Mouse (Mus musculus) liver, embryonic 13.5 days (tissue): ENCODE measurements around the gene Dpp8. TPM values are rescaled to one million over a fixed set of nuclear protein-coding genes. Genes with fewer than 3 reads are reported as not detected.
A peak's percentile ranks its signal among the peaks of the same experiment; 100 is the strongest.
"Not testable (repeated sequence)": the region's sequence is repeated elsewhere in the genome, so short reads cannot be mapped to it uniquely, and the experiment has no call there.

ENCODE experiments used
- ATAC-seq: fragments of 200-750 bp; cut with Nextera tagmentation; 2 replicates; pipeline ENCODE4 v1.8.0; 2017; ENCODE audit warnings: low read depth, mild to moderate bottlenecking, moderate number of reproducible peaks, moderate library complexity
- DNase-seq: peaks from one replicate; pipeline ENCODE4 v3.0.0; 2022
- H3K27ac ChIP-seq: fragments of 300-500 bp; sonication (generic); 2 replicates; pipeline ENCODE4 v1.5.1; 2015; ENCODE audit warnings: moderate library complexity, mild to moderate bottlenecking, inconsistent platforms
- H3K27me3 ChIP-seq: fragments of 300-500 bp; sonication (generic); 2 replicates; pipeline ENCODE4 v1.6.1; 2015; ENCODE audit warnings: mild to moderate bottlenecking, inconsistent platforms
- H3K36me3 ChIP-seq: fragments of 300-500 bp; sonication (generic); 2 replicates; pipeline ENCODE4 v1.6.1; 2015; ENCODE audit warnings: mild to moderate bottlenecking, inconsistent platforms
- H3K4me1 ChIP-seq: fragments of 300-500 bp; sonication (generic); replicated peaks from 2 replicates; pipeline ENCODE4 v1.6.1; 2015; ENCODE audit warnings: inconsistent platforms
- H3K4me2 ChIP-seq: fragments of 300-500 bp; sonication (generic); 2 replicates; pipeline ENCODE4 v1.6.1; 2015; ENCODE audit warnings: inconsistent platforms, mild to moderate bottlenecking, moderate library complexity
- H3K4me3 ChIP-seq: fragments of 300-500 bp; sonication (generic); replicated peaks from 2 replicates; pipeline ENCODE4 v1.5.1; 2015; ENCODE audit warnings: mild to moderate bottlenecking, inconsistent platforms
- H3K9ac ChIP-seq: fragments of 300-500 bp; sonication (generic); 2 replicates; pipeline ENCODE4 v1.6.1; 2015; ENCODE audit warnings: mild to moderate bottlenecking, inconsistent platforms
- H3K9me3 ChIP-seq: fragments of 300-500 bp; sonication (generic); replicated peaks from 2 replicates; pipeline ENCODE4 v1.6.1; 2016; ENCODE audit warnings: inconsistent platforms
- WGBS: fragments of 180-500 bp; shearing (Covaris S2); methylation state at CpG from one replicate; pipeline ENCODE4 v1.1.7; 2015; ENCODE audit not compliant: insufficient replicate concordance; 5-methylcytosine and 5-hydroxymethylcytosine counted together
- polyA plus RNA-seq: library from polyadenylated mRNA; unstranded; fragments of >200 nt; fragmentation: Nextera tagmentation; extraction: Ambion mirVana; gene quantifications from 2 replicates; pipeline ENCODE4 v1.2.1, GENCODE M21; 2015

The Dpp8 gene
- 16.3 and 21.2 TPM in 2 replicates for polyA plus RNA-seq

- H3K36me3 ChIP-seq, result peaks cover 21% of the 10 kb centered on the region
- H3K4me3 ChIP-seq, result peak within 1 kb of the TSS; percentile 100
- ATAC-seq, result peak; percentile 92
- H3K9me3 ChIP-seq, result no peaks in the 10 kb centered on the region
- peak within 1 kb of the TSS; percentile 88 for H3K4me2 ChIP-seq
- H3K9ac ChIP-seq, result peak within 1 kb of the TSS; percentile 99
- peak; percentile 92 for DNase-seq
- H3K27me3 ChIP-seq, result no peaks in the 10 kb centered on the region
- H3K27ac ChIP-seq, result peak within 1 kb of the TSS; percentile 95
- WGBS, result under 1% methylated on average over 79 of the region's 85 CpGs
- peaks cover 36% of the 10 kb centered on the region for H3K4me1 ChIP-seq
These were observed at the start of gene Dpp8 for GRCm38 (mm10) chr9:65032269-65033108. Dpp8 (plus strand) TSS chr9:65032414.

DNA sequence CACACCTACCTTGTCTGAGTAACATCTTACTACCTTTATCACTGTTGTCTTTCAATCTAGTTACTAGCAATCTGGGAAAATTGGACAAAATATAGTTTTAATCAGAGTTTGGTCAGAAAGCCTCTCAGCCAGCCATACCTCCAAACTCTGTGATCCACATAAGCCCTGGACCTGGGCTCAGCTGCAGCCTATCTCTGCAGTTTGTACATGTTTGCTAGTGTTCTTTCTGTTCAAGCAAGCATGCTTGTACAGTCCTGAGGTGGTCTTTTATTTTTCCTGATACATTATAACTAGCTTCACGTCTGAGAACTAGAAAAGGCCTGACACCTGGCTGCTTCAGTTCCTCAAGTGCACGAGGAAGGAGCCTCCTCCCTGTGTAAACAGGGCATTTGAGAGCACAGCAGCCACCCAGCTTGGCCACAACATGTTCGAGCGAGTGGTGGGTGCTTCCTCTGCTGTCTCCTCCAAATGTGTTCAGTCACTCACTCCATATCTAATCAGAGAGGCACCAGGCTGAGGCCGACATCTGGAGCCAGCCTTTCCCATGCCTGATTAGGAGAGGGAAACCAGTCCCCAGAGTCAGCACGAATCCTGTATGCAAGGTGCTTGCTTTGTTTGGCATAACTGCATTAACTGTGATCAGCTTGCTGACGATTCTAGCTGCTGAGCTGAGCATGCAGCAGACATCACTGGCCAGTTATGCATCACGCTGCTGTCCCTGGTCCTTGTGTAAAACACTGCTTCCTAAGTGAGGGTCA, 47.0 kb upstream of the Dpp8 start:
- Histone ChIP-seq H3K4me1 (peaks cover 41% of the 10 kb centered on the region), H3K36me3 (peaks cover 92% of the 10 kb centered on the region), H3K27me3 (no peaks in the 10 kb centered on the region), H3K4me3 (no peak overlapping the region; the same call in 1 of the 2 replicates), H3K27ac (peak overlapping the region; percentile 85), H3K9me3 (no peaks in the 10 kb centered on the region), H3K9ac (peak overlapping the region; percentile 52), H3K4me2 (peak overlapping the region; percentile 46)
- DNase-seq (peak; percentile 75), ATAC-seq (peak; percentile 97)
- WGBS, result 26% methylated on average over 8 of the region's 8 CpGs

DNA sequence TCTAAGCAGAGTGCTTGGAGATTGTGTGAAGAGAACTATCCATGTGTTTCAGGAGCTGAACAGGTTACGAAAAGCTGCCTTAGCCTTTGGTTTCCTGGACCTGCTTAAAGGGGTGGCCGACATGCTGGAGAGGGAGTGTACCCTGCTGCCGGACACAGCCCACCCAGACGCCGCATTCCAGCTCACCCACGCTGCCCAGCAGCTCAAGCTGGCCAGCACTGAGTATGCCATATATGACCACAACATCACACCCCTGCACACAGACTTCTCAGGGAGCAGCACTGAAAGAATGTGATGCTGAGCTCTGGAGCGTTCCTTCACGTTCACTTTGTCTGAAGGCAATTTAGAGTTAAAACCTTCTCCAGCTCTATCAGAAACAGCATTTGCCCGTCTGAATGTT, 46.4 kb upstream of the Dpp8 start:
- Histone ChIP-seq H3K9ac (peak overlapping the region; percentile 8; the same call in 1 of the 2 replicates), H3K4me3 (no peak overlapping the region; the same call in 1 of the 2 replicates), H3K27me3 (no peaks in the 10 kb centered on the region), H3K4me1 (peaks cover 41% of the 10 kb centered on the region), H3K4me2 (peak overlapping the region; percentile 46), H3K36me3 (peaks cover 92% of the 10 kb centered on the region), H3K27ac (peak overlapping the region; percentile 85), H3K9me3 (no peaks in the 10 kb centered on the region)
- WGBS, result 81% methylated on average over 9 of the region's 9 CpGs
- ATAC-seq (no peak), DNase-seq (no peak)

GRCm38 (mm10) chr9:64987651-64988050, 44.6 kb upstream of the Dpp8 start:
- H3K36me3 ChIP-seq, result peaks cover 85% of the 10 kb centered on the region
- DNase-seq (no peak), ATAC-seq (no peak)

GRCm38 (mm10) chr9:64988443-64988842, 43.8 kb upstream of the Dpp8 start:
- peak; percentile 19; the same call in 1 of the 2 replicates for ATAC-seq
- H3K4me2 ChIP-seq, result no peak overlapping the region
- H3K27me3 ChIP-seq, result no peaks in the 10 kb centered on the region
- DNase-seq, result no peak
- no peak overlapping the region for H3K27ac ChIP-seq
- H3K4me1 ChIP-seq, result peaks cover 38% of the 10 kb centered on the region
- peaks cover 85% of the 10 kb centered on the region for H3K36me3 ChIP-seq
- no peak overlapping the region for H3K4me3 ChIP-seq
- no peaks in the 10 kb centered on the region for H3K9me3 ChIP-seq
- 61% methylated on average over 6 of the region's 6 CpGs for WGBS
- H3K9ac ChIP-seq, result no peak overlapping the region

More at GRCm38 (mm10) chr9:64987651-64988050, 44.6 kb upstream of the Dpp8 start:
- H3K9me3 ChIP-seq, result no peaks in the 10 kb centered on the region
- H3K27ac ChIP-seq, result no peak overlapping the region
- H3K9ac ChIP-seq, result no peak overlapping the region
- H3K27me3 ChIP-seq, result no peaks in the 10 kb centered on the region
- peaks cover 41% of the 10 kb centered on the region for H3K4me1 ChIP-seq
- H3K4me3 ChIP-seq, result no peak overlapping the region
- no peak overlapping the region for H3K4me2 ChIP-seq
- WGBS, result 88% methylated on average over 2 of the region's 2 CpGs

- DNase-seq, result no peak
- no peak for ATAC-seq
- Histone ChIP-seq H3K36me3 (peaks cover 82% of the 10 kb centered on the region), H3K27ac (no peak overlapping the region), H3K4me3 (no peak overlapping the region), H3K9ac (no peak overlapping the region), H3K4me1 (peaks cover 24% of the 10 kb centered on the region), H3K9me3 (no peaks in the 10 kb centered on the region), H3K27me3 (no peaks in the 10 kb centered on the region), H3K4me2 (no peak overlapping the region)
- 80% methylated on average over 7 of the region's 7 CpGs for WGBS
These were observed 41.9 kb upstream of the Dpp8 start for GRCm38 (mm10) chr9:64990291-64990690.

- not testable (repeated sequence) for H3K27ac ChIP-seq, H3K9me3 ChIP-seq, H3K4me2 ChIP-seq, H3K27me3 ChIP-seq, ATAC-seq, H3K9ac ChIP-seq, H3K4me1 ChIP-seq, DNase-seq, H3K4me3 ChIP-seq
- 86% methylated on average over 1 of the region's 1 CpGs for WGBS
- H3K36me3 ChIP-seq, result peaks cover 74% of the 10 kb centered on the region
These were observed 36.8 kb upstream of the Dpp8 start for GRCm38 (mm10) chr9:64995464-64995863.

- Histone ChIP-seq H3K4me2 (no peak overlapping the region), H3K27ac (no peak overlapping the region), H3K9ac (no peak overlapping the region), H3K27me3 (no peaks in the 10 kb centered on the region), H3K4me1 (0 out of 2 replicates have a peak, but pooled peaks cover 2% of the 10 kb centered on the region), H3K4me3 (no peak overlapping the region), H3K9me3 (no peaks in the 10 kb centered on the region), H3K36me3 (peaks cover 79% of the 10 kb centered on the region)
- 67% methylated on average over 4 of the region's 4 CpGs for WGBS
- no peak for DNase-seq
- ATAC-seq, result no peak
These were observed 30.7 kb upstream of the Dpp8 start for GRCm38 (mm10) chr9:65001481-65001880.

DNA sequence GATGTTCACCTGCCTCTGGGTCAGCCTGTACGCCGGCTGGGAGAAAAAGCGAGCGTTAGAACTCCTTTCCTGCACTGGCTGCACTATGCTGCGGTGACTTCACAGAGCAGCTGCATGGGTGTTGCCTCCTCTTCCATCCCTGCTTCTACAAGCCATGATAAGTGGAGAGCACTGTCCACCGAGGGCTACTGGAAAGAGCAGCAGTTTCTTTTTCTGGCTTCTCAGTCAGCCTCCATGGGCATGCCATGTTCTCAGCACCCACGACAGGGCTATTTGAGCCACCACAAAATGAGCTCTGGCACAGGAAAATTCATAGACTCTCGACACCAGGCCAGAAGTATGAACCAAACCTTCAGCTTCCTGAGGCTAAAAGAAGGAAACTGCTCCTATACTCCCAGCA, 26.5 kb upstream of the Dpp8 start:
- H3K27ac ChIP-seq, result no peak overlapping the region
- WGBS, result 88% methylated on average over 8 of the region's 8 CpGs
- no peaks in the 10 kb centered on the region for H3K9me3 ChIP-seq
- no peak overlapping the region for H3K4me2 ChIP-seq
- ATAC-seq (no peak), DNase-seq (no peak)
- peaks cover 73% of the 10 kb centered on the region for H3K36me3 ChIP-seq
- H3K9ac ChIP-seq, result no peak overlapping the region
- no peaks in the 10 kb centered on the region for H3K27me3 ChIP-seq
- no peak overlapping the region for H3K4me3 ChIP-seq
- H3K4me1 ChIP-seq, result peaks cover 10% of the 10 kb centered on the region; the same call in 1 of the 2 replicates

DNA sequence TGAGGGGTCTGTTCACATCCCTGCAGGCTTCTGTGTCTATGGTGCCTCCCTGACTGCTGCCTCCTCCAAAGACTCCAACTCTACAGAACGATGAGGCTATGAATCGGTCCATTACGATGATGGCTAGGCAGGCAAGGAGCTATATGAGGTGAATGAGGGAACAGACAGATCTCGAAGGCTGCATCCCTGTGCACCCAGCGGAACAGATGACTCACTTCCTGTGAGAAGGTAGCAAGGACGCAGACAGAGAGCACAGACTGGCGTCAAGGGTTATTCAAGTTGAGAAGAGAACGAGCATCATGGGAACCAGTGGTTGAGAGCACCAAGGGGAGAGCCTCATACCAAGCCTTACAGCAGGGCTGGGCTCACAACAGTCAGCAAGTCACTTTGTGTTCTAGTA, 21.6 kb upstream of the Dpp8 start:
- Histone ChIP-seq H3K9me3 (no peaks in the 10 kb centered on the region), H3K9ac (no peak overlapping the region), H3K27ac (no peak overlapping the region), H3K4me1 (peaks cover 28% of the 10 kb centered on the region), H3K36me3 (peaks cover 37% of the 10 kb centered on the region), H3K4me3 (no peak overlapping the region), H3K4me2 (no peak overlapping the region), H3K27me3 (no peaks in the 10 kb centered on the region)
- no peak for ATAC-seq
- WGBS, result 72% methylated on average over 8 of the region's 8 CpGs
- no peak for DNase-seq

GRCm38 (mm10) chr9:65011304-65011703, 20.9 kb upstream of the Dpp8 start:
- H3K9ac ChIP-seq, result no peak overlapping the region
- H3K27me3 ChIP-seq, result no peaks in the 10 kb centered on the region
- DNase-seq (no peak), ATAC-seq (no peak)
- no peak overlapping the region for H3K4me3 ChIP-seq
- H3K9me3 ChIP-seq, result no peaks in the 10 kb centered on the region
- no peak overlapping the region for H3K4me2 ChIP-seq
- peaks cover 34% of the 10 kb centered on the region for H3K4me1 ChIP-seq
- 47% methylated on average over 6 of the region's 6 CpGs for WGBS
- no peak overlapping the region for H3K27ac ChIP-seq
- H3K36me3 ChIP-seq, result peaks cover 31% of the 10 kb centered on the region
